Mouse (Mus musculus) MEL (cell line): ENCODE results near the gene Lnx1. TPM values are rescaled to one million over a fixed set of nuclear protein-coding genes. Genes with fewer than 3 reads are reported as not detected.

Experiments
- DNase-seq: peaks from one replicate; pipeline ENCODE4 v3.0.0; 2011; ENCODE audit warnings: low read depth, low spot score
- H3K27ac ChIP-seq: 2 replicates; pipeline ENCODE4 v1.5.1; 2012; ENCODE audit warnings: low read depth, mild to moderate bottlenecking, control low read depth, low read length, moderate library complexity; ENCODE audit not compliant: control insufficient read depth
- H3K27me3 ChIP-seq, 2 experiments: fragments of 150-350 bp in 1 of 2; sonication (generic) in 1 of 2; 2 replicates each; pipeline ENCODE4 v1.6.1; 2012; ENCODE audit warnings: low read length in 2 of 2, mild to moderate bottlenecking in 2 of 2, improper control_type of control experiment in 1 of 2, moderate library complexity in 1 of 2; ENCODE audit not compliant: insufficient read depth in 2 of 2, control insufficient read depth in 1 of 2
- H3K36me3 ChIP-seq, 2 experiments: 2 replicates each; pipeline ENCODE4 v1.6.1; 2012 to 2014; ENCODE audit warnings: low read length in 2 of 2, improper control_type of control experiment in 1 of 2, inconsistent platforms in 1 of 2, mild to moderate bottlenecking in 1 of 2; ENCODE audit not compliant: insufficient read depth in 2 of 2, control insufficient read depth in 1 of 2
- H3K4me1 ChIP-seq, 2 experiments: fragments of 150-350 bp in 1 of 2; sonication (generic) in 1 of 2; 2 replicates each; pipeline ENCODE4 v1.6.1; 2012; ENCODE audit warnings: low read length in 2 of 2, improper control_type of control experiment in 1 of 2, mild to moderate bottlenecking in 1 of 2; ENCODE audit not compliant: insufficient read depth in 2 of 2, control insufficient read depth in 1 of 2
- H3K4me3 ChIP-seq, 2 experiments: fragments of 150-350 bp in 1 of 2; sonication (generic) in 1 of 2; 2 replicates each; pipeline ENCODE4 v1.5.1; 2012; ENCODE audit warnings: low read depth in 2 of 2, low read length in 2 of 2, mild to moderate bottlenecking in 2 of 2, moderate library complexity in 2 of 2, control low read depth in 1 of 2, improper control_type of control experiment in 1 of 2; ENCODE audit not compliant: control insufficient read depth in 1 of 2, insufficient read depth in 1 of 2
- H3K79me2 ChIP-seq: 2 replicates; pipeline ENCODE4 v1.6.1; 2012; ENCODE audit warnings: mild to moderate bottlenecking, low read length, moderate library complexity; ENCODE audit not compliant: control insufficient read depth, poor library complexity, insufficient read depth
- H3K9ac ChIP-seq: 2 replicates; pipeline ENCODE4 v1.6.1; 2012; ENCODE audit warnings: low read depth, mild to moderate bottlenecking, control low read depth, low read length, moderate library complexity; ENCODE audit not compliant: control insufficient read depth, poor library complexity, severe bottlenecking
- H3K9me3 ChIP-seq: fragments of 150-350 bp; sonication (generic); replicated peaks from 2 replicates; pipeline ENCODE4 v1.6.1; 2012; ENCODE audit warnings: mild to moderate bottlenecking, low read length, improper control_type of control experiment, moderate library complexity; ENCODE audit not compliant: insufficient read depth
- CHD1 ChIP-seq: IDR thresholded peaks from 2 replicates; pipeline ENCODE4 v1.6.1; 2012; ENCODE audit warnings: low read depth, mild to moderate bottlenecking, inconsistent platforms, low read length, improper control_type of control experiment
- CTCF ChIP-seq, 3 experiments: IDR thresholded peaks in 2 of 3; conservative IDR thresholded peaks in 1 of 3; 2 replicates each; pipeline ENCODE4 v1.5.1; 2011 to 2012; ENCODE audit warnings: low read length in 3 of 3, low read depth in 2 of 3, mild to moderate bottlenecking in 2 of 3, improper control_type of control experiment in 1 of 3, inconsistent platforms in 1 of 3, mixed read lengths in 1 of 3, moderate library complexity in 1 of 3; ENCODE audit not compliant: control insufficient read depth in 1 of 3, insufficient read depth in 1 of 3, poor library complexity in 1 of 3, severe bottlenecking in 1 of 3
- ELF1 ChIP-seq: IDR thresholded peaks from 2 replicates; pipeline ENCODE4 v1.6.1; 2014; ENCODE audit warnings: low read depth, mild to moderate bottlenecking, inconsistent platforms, low read length, improper control_type of control experiment, moderate library complexity
- EP300 ChIP-seq, 2 experiments: IDR thresholded peaks; 2 replicates each; pipeline ENCODE4 v1.6.1; 2011; ENCODE audit warnings: improper control_type of control experiment in 2 of 2, low read length in 2 of 2, low read depth in 1 of 2, mild to moderate bottlenecking in 1 of 2
- GATA1 ChIP-seq: IDR thresholded peaks from 2 replicates; pipeline ENCODE4 v1.6.1; 2011; ENCODE audit warnings: low read depth, low read length, improper control_type of control experiment
- HCFC1 ChIP-seq: IDR thresholded peaks from 2 replicates; pipeline ENCODE4 v1.6.1; 2012; ENCODE audit warnings: low read depth, mild to moderate bottlenecking, inconsistent platforms, low read length, improper control_type of control experiment, moderate library complexity
- JUND ChIP-seq: IDR thresholded peaks from 2 replicates; pipeline ENCODE4 v1.6.1; 2011; ENCODE audit warnings: low read depth, mild to moderate bottlenecking, improper control_type of control experiment, low read length
- KAT2A ChIP-seq: conservative IDR thresholded peaks from 2 replicates; pipeline ENCODE4 v1.6.1; 2012; ENCODE audit warnings: low read depth, low read length, improper control_type of control experiment, inconsistent platforms
- MAFK ChIP-seq: IDR thresholded peaks from 2 replicates; pipeline ENCODE4 v1.6.1; 2011; ENCODE audit warnings: low read depth, mild to moderate bottlenecking, low read length, improper control_type of control experiment, borderline replicate concordance
- MEF2A ChIP-seq: IDR thresholded peaks from 2 replicates; pipeline ENCODE4 v1.6.1; 2014; ENCODE audit warnings: low read depth, mild to moderate bottlenecking, inconsistent platforms, low read length, improper control_type of control experiment; ENCODE audit not compliant: poor library complexity, insufficient replicate concordance, severe bottlenecking; ENCODE audit errors: extremely low read depth
- MYC ChIP-seq: IDR thresholded peaks from 2 replicates; pipeline ENCODE4 v1.6.1; 2011; ENCODE audit warnings: low read depth, mild to moderate bottlenecking, low read length, improper control_type of control experiment, moderate library complexity
- NELFE ChIP-seq: IDR thresholded peaks from 2 replicates; pipeline ENCODE4 v1.6.1; 2011; ENCODE audit warnings: low read depth, low read length, improper control_type of control experiment
- POLR2AphosphoS2 ChIP-seq: IDR thresholded peaks from 2 replicates; pipeline ENCODE4 v1.6.1; 2011; ENCODE audit warnings: low read length, improper control_type of control experiment
- POLR2AphosphoS5 ChIP-seq: IDR thresholded peaks from 2 replicates; pipeline ENCODE4 v1.6.1; 2012; ENCODE audit warnings: low read depth, borderline replicate concordance, mild to moderate bottlenecking, inconsistent platforms, low read length, moderate library complexity, mixed read lengths
- SMC3 ChIP-seq: IDR thresholded peaks from 2 replicates; pipeline ENCODE4 v1.6.1; 2011; ENCODE audit warnings: low read depth, low read length, improper control_type of control experiment
- TAL1 ChIP-seq: IDR thresholded peaks from 2 replicates; pipeline ENCODE4 v1.6.1; 2012; ENCODE audit warnings: mild to moderate bottlenecking, inconsistent platforms, low read length, moderate library complexity, mixed read lengths
- TBP ChIP-seq: IDR thresholded peaks from 2 replicates; pipeline ENCODE4 v1.8.0; 2011; ENCODE audit warnings: low read depth, low read length, improper control_type of control experiment
- TCF12 ChIP-seq: IDR thresholded peaks from 2 replicates; pipeline ENCODE4 v1.6.1; 2014; ENCODE audit warnings: low read depth, mild to moderate bottlenecking, inconsistent platforms, low read length, improper control_type of control experiment, moderate library complexity
- USF1 ChIP-seq: IDR thresholded peaks from 2 replicates; pipeline ENCODE4 v1.6.1; 2014; ENCODE audit warnings: low read depth, mild to moderate bottlenecking, inconsistent platforms, low read length, improper control_type of control experiment, moderate library complexity
- ZC3H11A ChIP-seq: IDR thresholded peaks from 2 replicates; pipeline ENCODE4 v1.6.1; 2012; ENCODE audit warnings: low read depth, mild to moderate bottlenecking, inconsistent platforms, low read length, improper control_type of control experiment
- ZKSCAN1 ChIP-seq: IDR thresholded peaks from 2 replicates; pipeline ENCODE4 v1.6.1; 2012; ENCODE audit warnings: low read depth, mild to moderate bottlenecking, inconsistent platforms, low read length, improper control_type of control experiment, moderate library complexity
- ZNF384 ChIP-seq: IDR thresholded peaks from 2 replicates; pipeline ENCODE4 v1.6.1; 2012; ENCODE audit warnings: low read depth, mild to moderate bottlenecking, inconsistent platforms, low read length, improper control_type of control experiment
- polyA plus RNA-seq, 2 experiments: library from polyadenylated mRNA; stranded (reverse) in 1 of 2; unstranded in 1 of 2; fragments of >175 nt in 1 of 2; fragments of >200 nt in 1 of 2; gene quantifications; 2 replicates each; pipeline versions ENCODE4 v1.2.1 to v1.2.4; 2012; ENCODE audit warnings: low replicate concordance in 2 of 2, low read depth in 1 of 2; ENCODE audit not compliant: insufficient read length in 2 of 2, insufficient read depth in 1 of 2, missing spikeins in 1 of 2
- total RNA-seq: library from RNA; depleted of rRNA; stranded (reverse); fragments of 300-350 nt; gene quantifications from 2 replicates; pipeline ENCODE4 v1.2.3, GENCODE M21; 2012

Gene Lnx1
- total and polyA plus RNA-seq, 3 experiments, result 0.06 TPM; not detected in 2

GRCm38 (mm10) chr5:74648216-74648615 is 54.5 kb downstream of the Lnx1 start:
- Histone ChIP-seq H3K36me3 (no peaks in the 10 kb centered on the region), H3K27ac (no peak overlapping the region), H3K79me2 (no peaks in the 10 kb centered on the region), H3K4me3 (no peak overlapping the region), H3K27me3 (peaks cover 14 to 15% of the 10 kb centered on the region in 2 experiments), H3K9ac (no peak overlapping the region), H3K9me3 (no peaks in the 10 kb centered on the region), H3K4me1 (no peaks in the 10 kb centered on the region)
- DNase-seq, result no peak
- TF ChIP-seq TCF12, result no peak
- no peak for TF ChIP-seq GATA1
- TF ChIP-seq KAT2A, result no peak
- TF ChIP-seq JUND, result no peak
- TF ChIP-seq ELF1, result no peak
- no peak for TF ChIP-seq TAL1
- TF ChIP-seq TBP, result no peak
- TF ChIP-seq EP300 (IDR thresholded peaks at IDR 0.05; ENCODE audit: low read depth in 1 of 2, low read length in 2 of 2), result no peak

DNA sequence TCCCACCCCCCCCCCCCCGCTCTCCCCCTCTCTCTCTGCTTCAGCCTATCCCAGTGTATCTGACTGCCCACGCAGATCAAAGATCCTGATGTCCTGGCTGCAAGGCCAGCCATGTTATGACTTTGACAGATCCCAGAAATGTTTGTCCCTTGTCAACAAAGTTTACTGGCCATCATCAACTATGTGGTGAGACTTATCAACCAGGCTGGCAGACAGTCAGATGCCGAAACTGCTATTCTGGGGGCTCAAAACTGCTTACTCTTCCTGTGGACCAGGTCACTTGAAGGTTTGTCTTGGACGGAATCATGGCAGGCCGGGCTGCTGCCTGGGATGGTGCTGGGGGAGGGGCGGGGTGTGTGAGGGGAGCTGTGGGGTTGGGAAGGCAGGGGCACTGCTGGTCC is 55.1 kb downstream of the Lnx1 start:
- TF ChIP-seq MAFK (no peak), HCFC1 (no peak), SMC3 (no peak), CHD1 (no peak), ZC3H11A (no peak)
- TF ChIP-seq, all 39 proteins: peak for 0
- no peaks in the 10 kb centered on the region for H3K36me3 ChIP-seq
- H3K79me2 ChIP-seq, result no peaks in the 10 kb centered on the region
- H3K4me3 ChIP-seq, result no peak overlapping the region
- H3K9ac ChIP-seq, result no peak overlapping the region
- H3K4me1 ChIP-seq, result no peaks in the 10 kb centered on the region
- H3K9me3 ChIP-seq, result no peaks in the 10 kb centered on the region
- DNase-seq, result no peak
- no peak overlapping the region for H3K27ac ChIP-seq
- H3K27me3 ChIP-seq, result peaks cover 17% of the 10 kb centered on the region in 2 experiments

GRCm38 (mm10) chr5:74642291-74642690 is 60.4 kb downstream of the Lnx1 start:
- TF ChIP-seq GATA1 (no peak), TBP (no peak), ZKSCAN1 (no peak), CTCF (IDR thresholded peaks at IDR 0.05 in 2 of 3, conservative IDR thresholded peaks at IDR 0.05 in 1 of 3; ENCODE audit: control insufficient read depth in 1 of 3, insufficient read depth in 1 of 3, low read depth in 2 of 3, low read length in 3 of 3, poor library complexity in 1 of 3, severe bottlenecking in 1 of 3) (no peak), USF1 (no peak), POLR2AphosphoS5 (no peak), NELFE (no peak), MEF2A (no peak), ELF1 (no peak), SMC3 (no peak), MYC (no peak), ZNF384 (no peak), POLR2AphosphoS2 (no peak)
- Histone ChIP-seq H3K79me2 (no peaks in the 10 kb centered on the region), H3K36me3 (no peaks in the 10 kb centered on the region), H3K27me3 (peaks cover 13 to 14% of the 10 kb centered on the region in 2 experiments), H3K4me1 (no peaks in the 10 kb centered on the region), H3K9me3 (no peaks in the 10 kb centered on the region), H3K27ac (no peak overlapping the region), H3K4me3 (no peak overlapping the region), H3K9ac (no peak overlapping the region)
- no peak for DNase-seq
